Mouse (Mus musculus) small intestine, adult 2 months (tissue): ENCODE measurements at regions not wholly inside any gene's neighbourhood (a gene's known extent, or its start where the extent isn't known, plus 50 kb on each side); places are given as distances from the start of the nearest gene placed in this dataset.

Source experiments
- H3K27ac ChIP-seq: fragments of 200-500 bp; 2 replicates; pipeline ENCODE4 v1.5.1; 2012; ENCODE audit warnings: low read depth, low read length, control low read depth, inconsistent platforms; ENCODE audit not compliant: insufficient read depth
- H3K27me3 ChIP-seq: fragments of 200-500 bp; 2 replicates; pipeline ENCODE4 v1.6.1; 2012; ENCODE audit warnings: mild to moderate bottlenecking, moderate library complexity, low read length, inconsistent platforms; ENCODE audit not compliant: control insufficient read depth, insufficient read depth
- H3K36me3 ChIP-seq: fragments of 200-500 bp; 2 replicates; pipeline ENCODE4 v1.6.1; 2012; ENCODE audit warnings: mild to moderate bottlenecking, low read length, control low read depth, inconsistent platforms; ENCODE audit not compliant: control insufficient read depth, insufficient read depth
- H3K4me1 ChIP-seq: fragments of 200-500 bp; 2 replicates; pipeline ENCODE4 v1.6.1; 2012; ENCODE audit warnings: low read length, inconsistent platforms, mixed read lengths; ENCODE audit not compliant: control insufficient read depth, insufficient read depth, insufficient read length
- H3K4me3 ChIP-seq: fragments of 200-500 bp; 2 replicates; pipeline ENCODE4 v1.5.1; 2012; ENCODE audit warnings: low read depth, mild to moderate bottlenecking, control low read depth, inconsistent platforms, low read length, moderate library complexity
- CTCF ChIP-seq: fragments of 200-500 bp; IDR thresholded peaks from 2 replicates; pipeline ENCODE4 v1.5.1; 2012; ENCODE audit warnings: low read depth, mild to moderate bottlenecking, control low read depth, inconsistent platforms, low read length, moderate library complexity, mixed read lengths; ENCODE audit not compliant: insufficient replicate concordance, insufficient read length; ENCODE audit errors: extremely low read depth
- POLR2A ChIP-seq: fragments of 200-500 bp; IDR thresholded peaks from 2 replicates; pipeline ENCODE4 v1.6.1; 2012; ENCODE audit warnings: low read depth, mild to moderate bottlenecking, control low read depth, inconsistent platforms, low read length, moderate library complexity
- WGBS: fragments of 180-500 bp; shearing (Covaris S2); methylation state at CpG from one replicate; pipeline ENCODE4 v1.1.7; 2018; 5-methylcytosine and 5-hydroxymethylcytosine counted together

DNA sequence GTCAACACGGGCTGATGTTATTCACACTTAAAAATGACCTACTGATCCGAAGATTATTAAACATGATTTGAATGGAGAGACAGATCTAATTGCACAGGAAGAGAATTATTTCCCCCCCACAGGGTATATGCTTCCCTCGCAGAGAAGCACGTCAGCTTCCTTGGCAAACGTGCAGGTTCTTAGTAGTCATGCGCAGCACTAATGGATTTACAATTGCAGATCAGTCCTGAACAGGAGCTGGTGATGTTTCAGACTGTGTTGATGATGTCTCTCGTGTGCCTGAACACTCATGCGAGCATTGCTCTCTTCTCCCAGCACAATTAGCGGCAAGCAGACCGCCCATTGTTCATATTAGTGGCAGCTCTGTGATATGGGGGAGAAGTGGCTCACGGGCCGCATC, 127.9 kb upstream of the 3110018I06Rik start:
- H3K4me3 ChIP-seq, result no peak overlapping the region
- TF ChIP-seq POLR2A (no peak), CTCF (no peak)
- 83% methylated on average over 12 of the region's 12 CpGs for WGBS
- H3K4me1 ChIP-seq, result no peaks in the 10 kb centered on the region
- H3K27ac ChIP-seq, result no peak overlapping the region
- H3K36me3 ChIP-seq, result no peaks in the 10 kb centered on the region
- no peaks in the 10 kb centered on the region for H3K27me3 ChIP-seq

DNA sequence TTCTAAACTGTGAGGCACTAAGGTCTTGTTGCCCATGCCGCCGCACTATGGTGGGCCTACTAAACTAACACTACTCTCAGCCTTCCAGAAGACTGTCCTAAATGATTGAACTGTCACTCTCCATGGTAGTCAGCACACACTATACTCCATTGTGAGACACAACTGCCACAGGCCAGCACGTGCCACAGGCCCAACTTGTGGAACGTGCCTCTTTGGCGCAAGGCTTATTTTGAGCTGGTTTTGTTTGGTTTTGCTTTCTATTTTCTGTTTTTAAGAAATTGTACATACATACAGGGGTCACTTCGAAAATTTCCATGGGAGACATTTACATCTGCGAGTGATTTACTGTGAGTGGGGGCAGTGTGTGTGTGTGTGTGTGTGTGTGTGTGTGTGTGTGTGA, 126.8 kb upstream of the 3110018I06Rik start:
- Histone ChIP-seq H3K27ac (no peak overlapping the region), H3K4me3 (no peak overlapping the region), H3K36me3 (no peaks in the 10 kb centered on the region), H3K27me3 (no peaks in the 10 kb centered on the region), H3K4me1 (no peaks in the 10 kb centered on the region)
- no peak for TF ChIP-seq CTCF
- TF ChIP-seq POLR2A, result no peak
- WGBS, result 92% methylated on average over 7 of the region's 7 CpGs

DNA sequence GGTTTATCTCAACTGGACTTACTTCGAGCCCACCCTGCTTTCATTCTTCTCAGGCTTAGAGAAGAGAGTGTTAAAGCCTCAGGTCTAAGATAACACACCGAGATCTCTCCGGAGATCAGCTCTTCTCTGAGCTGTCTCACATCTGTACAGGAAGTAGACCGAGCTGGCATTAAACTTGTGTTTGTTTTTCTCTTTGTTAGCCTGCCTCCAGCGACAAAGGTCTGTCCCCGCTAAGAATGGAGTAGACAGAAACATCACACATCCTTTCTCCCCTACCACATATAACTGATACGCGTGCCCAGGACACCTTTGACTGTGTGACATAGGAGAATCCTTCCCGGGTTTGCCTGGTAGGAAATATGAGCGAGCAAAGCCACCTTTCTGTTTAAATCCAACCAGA, 126.3 kb upstream of the 3110018I06Rik start:
- no peaks in the 10 kb centered on the region for H3K4me1 ChIP-seq
- 62% methylated on average over 10 of the region's 10 CpGs for WGBS
- no peaks in the 10 kb centered on the region for H3K36me3 ChIP-seq
- H3K27ac ChIP-seq, result no peak overlapping the region
- no peak overlapping the region for H3K4me3 ChIP-seq
- no peaks in the 10 kb centered on the region for H3K27me3 ChIP-seq
- TF ChIP-seq CTCF (no peak), POLR2A (no peak)

DNA sequence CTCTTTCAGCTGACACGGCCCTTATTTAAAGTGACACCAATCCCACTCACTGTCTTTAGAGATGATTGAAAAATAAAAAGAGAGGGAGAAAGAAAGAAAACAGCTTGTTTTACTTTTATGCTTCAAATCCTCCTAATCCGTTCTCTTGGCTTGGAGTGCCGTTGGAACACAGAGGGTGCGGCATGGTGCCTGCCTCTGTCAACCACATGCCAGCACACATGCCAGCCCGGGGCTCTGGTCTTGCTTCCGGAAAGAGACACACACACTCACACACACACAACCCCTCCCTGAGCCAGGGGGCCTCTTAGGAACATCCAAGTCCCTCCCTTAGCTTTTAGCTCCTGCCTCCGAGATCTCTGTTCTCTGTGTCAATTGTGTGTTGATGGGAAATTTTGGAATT, 116.2 kb upstream of the 3110018I06Rik start:
- WGBS, result 83% methylated on average over 7 of the region's 7 CpGs
- Histone ChIP-seq H3K27ac (no peak overlapping the region), H3K27me3 (no peaks in the 10 kb centered on the region), H3K36me3 (no peaks in the 10 kb centered on the region), H3K4me1 (no peaks in the 10 kb centered on the region), H3K4me3 (no peak overlapping the region)
- TF ChIP-seq CTCF (no peak), POLR2A (no peak)

DNA sequence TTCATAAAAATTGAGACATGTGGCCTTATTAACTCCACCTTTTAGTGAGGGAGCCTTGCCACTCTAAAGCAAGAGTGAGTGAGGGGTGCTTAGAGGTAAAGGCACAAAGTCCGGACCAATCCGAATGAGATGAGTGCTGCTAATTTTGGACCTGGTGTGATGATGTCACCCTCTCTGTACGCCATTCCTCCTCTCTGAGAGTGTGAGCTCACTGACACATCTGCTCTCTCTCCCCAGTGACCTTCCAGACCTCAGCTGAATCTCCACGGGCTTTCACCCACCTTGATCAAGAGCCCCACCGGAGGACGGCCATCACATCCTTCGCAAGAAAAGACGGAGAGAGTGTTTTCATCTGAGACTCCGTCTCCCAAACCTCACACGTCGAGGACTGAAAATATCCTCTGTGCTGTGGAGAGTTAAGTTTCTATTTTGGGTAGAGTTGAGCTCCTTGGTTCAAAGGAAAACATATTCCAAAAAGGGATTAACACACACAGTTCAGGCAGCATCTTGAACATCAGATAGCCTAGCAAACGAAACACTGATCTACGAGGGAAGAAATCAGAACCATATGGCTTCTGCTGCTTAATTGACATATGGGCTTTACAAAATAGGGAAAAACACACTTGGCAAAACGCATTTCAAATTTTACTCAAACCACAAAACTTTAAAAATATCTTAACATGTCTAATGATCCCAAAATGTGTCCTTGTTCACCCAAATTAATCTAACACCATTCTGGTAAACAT, 96.2 kb upstream of the 3110018I06Rik start:
- Histone ChIP-seq H3K27ac (no peak overlapping the region), H3K4me1 (peaks cover 3% of the 10 kb centered on the region; the same call in 1 of the 2 replicates), H3K27me3 (no peaks in the 10 kb centered on the region), H3K36me3 (no peaks in the 10 kb centered on the region), H3K4me3 (no peak overlapping the region)
- no peak for TF ChIP-seq CTCF
- TF ChIP-seq POLR2A, result no peak
- WGBS, result 78% methylated on average over 14 of the region's 14 CpGs

DNA sequence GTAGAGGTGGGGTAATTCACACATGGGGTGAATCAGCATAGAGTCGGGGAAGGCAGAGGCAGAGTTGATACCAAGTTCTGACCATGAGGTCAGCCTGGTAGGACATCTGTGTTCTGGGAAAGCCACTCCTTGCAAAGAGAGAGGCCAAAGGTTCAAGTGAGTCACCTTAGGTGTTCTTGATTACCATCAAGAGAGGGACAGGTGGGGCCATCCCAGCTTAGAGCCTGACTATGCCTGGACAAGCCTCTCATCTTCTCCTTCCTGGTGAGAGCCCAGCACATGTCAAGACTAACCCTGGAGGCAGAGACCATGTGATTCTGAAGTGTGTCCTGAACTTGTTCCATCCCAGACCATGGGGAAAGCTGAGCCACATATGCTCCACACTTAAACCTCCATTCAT, 94.0 kb upstream of the 3110018I06Rik start:
- TF ChIP-seq POLR2A (no peak), CTCF (no peak)
- 13% methylated on average over 1 of the region's 1 CpGs for WGBS
- H3K4me3 ChIP-seq, result no peak overlapping the region
- no peaks in the 10 kb centered on the region for H3K36me3 ChIP-seq
- H3K27me3 ChIP-seq, result no peaks in the 10 kb centered on the region
- H3K27ac ChIP-seq, result no peak overlapping the region
- H3K4me1 ChIP-seq, result peaks cover 3% of the 10 kb centered on the region; the same call in 1 of the 2 replicates

DNA sequence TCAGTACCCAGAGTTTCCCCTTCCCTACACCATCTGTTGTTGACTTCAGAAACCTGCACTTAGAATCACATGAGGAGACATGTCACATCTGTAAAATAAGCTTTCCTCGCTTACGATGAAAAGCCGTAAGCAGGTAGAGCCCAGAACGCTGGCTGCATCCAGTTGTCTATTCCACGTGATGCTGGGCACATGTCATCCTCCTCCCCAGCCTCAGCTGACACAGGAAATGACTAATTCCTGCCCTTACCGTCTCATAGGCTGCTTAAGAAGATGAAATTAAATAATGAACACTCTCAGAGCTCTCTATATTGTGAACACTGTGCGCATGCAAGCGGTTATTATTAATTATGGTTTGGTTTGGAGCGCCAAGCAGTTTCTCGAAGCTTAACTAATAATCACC, 83.6 kb upstream of the 3110018I06Rik start:
- no peaks in the 10 kb centered on the region for H3K27me3 ChIP-seq
- no peaks in the 10 kb centered on the region for H3K36me3 ChIP-seq
- TF ChIP-seq CTCF, result no peak
- no peak for TF ChIP-seq POLR2A
- no peaks in the 10 kb centered on the region for H3K4me1 ChIP-seq
- no peak overlapping the region for H3K27ac ChIP-seq
- WGBS, result 83% methylated on average over 10 of the region's 10 CpGs
- H3K4me3 ChIP-seq, result no peak overlapping the region

DNA sequence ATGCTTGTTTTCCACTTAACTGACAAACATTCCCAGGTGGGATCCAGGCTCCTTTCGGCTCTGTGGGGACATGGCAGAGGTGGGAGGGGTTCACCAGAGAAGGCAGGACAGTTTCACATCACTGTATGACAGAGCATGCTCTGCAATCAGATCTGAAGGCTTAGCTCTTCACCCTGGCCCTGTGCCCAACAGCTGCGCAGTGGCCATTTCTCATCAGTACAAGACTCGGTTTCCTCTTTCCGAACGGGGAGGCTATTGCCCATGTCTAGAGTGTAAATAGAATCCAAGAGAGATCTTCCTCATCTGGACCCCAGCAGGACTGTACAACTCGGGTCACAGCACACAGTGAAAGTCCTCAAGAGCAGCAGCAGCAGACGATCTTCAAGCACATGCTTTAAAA, 64.5 kb upstream of the 3110018I06Rik start:
- no peak for TF ChIP-seq POLR2A
- no peak for TF ChIP-seq CTCF
- Histone ChIP-seq H3K4me1 (no peaks in the 10 kb centered on the region), H3K27me3 (no peaks in the 10 kb centered on the region)

More for the DNA sequence above, 64.5 kb upstream of the 3110018I06Rik start:
- H3K36me3 ChIP-seq, result no peaks in the 10 kb centered on the region
- H3K27ac ChIP-seq, result no peak overlapping the region
- WGBS, result 65% methylated on average over 7 of the region's 7 CpGs
- no peak overlapping the region for H3K4me3 ChIP-seq
